Mouse (Mus musculus) liver, postnatal 0 days (tissue): ENCODE measurements around the gene Tyw3.

Experiments used
- CTCF ChIP-seq: sonication (generic); IDR thresholded peaks from 2 replicates; pipeline ENCODE4 v1.5.1; 2016; ENCODE audit warnings: antibody characterized with exemption, low read depth
- EP300 ChIP-seq: IDR thresholded peaks from 2 replicates; pipeline ENCODE4 v1.6.1; 2016; ENCODE audit warnings: antibody characterized with exemption, low read depth, mild to moderate bottlenecking

- no peak for TF ChIP-seq CTCF
- TF ChIP-seq EP300 = no peak
Measured at GRCm38 (mm10) chr3:154570029-154570575, 26.8 kb downstream of the Tyw3 start.
